Mouse (Mus musculus) urinary bladder, postnatal 14 days (tissue): Measurements from ENCODE around the gene Nxnl2.

Experiments used
- DNase-seq: peaks from one replicate; pipeline ENCODE4 v3.0.0; 2021; ENCODE audit warnings: low spot score

Nxnl2 gene

DNA sequence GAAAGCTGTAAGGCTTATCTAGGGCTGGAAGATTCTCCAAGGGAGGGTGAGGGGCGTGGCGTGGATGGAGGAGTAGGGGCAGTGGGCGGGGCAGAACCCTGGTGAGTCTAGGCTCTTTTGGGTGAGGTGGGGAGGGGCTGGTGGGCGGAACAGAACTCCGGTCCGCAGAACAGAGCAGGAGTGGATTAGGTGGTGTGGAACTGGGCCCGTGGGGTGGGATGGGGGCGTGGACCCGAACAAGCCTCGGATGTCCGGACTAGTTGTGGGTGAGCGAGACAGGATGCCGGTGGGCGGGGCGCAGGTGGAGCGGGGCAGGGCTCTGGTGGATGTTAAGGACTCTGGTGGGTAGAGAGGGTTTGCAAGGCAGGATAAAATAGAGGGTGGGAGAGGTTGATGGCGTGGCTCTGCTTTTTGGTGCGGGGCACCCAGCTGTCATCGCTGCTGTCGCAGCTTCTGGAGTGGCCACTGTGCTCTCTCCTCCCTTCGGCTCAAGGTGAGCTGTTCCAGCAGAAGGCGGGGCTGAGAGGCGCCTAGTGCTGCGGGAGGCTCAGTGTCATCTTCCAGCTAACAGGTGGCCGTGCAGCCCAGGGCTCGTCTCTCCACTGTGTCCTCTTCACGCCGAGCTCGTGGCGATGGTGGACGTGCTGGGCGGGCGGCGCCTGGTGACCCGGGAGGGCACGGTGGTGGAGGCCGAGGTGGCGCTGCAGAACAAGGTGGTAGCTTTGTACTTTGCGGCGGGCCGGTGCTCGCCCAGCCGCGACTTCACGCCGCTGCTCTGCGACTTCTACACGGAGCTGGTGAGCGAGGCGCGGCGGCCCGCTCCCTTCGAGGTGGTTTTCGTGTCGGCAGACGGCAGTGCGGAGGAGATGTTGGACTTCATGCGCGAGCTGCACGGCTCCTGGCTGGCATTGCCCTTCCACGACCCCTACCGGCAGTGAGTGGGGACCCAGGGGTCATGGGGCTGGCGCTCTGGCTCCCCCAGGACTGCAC is at the start of gene Nxnl2:
Gene Nxnl2 (plus strand): TSS at position 332 of the 990 bp plus-strand sequence.
- peak; percentile 72 for DNase-seq

DNA sequence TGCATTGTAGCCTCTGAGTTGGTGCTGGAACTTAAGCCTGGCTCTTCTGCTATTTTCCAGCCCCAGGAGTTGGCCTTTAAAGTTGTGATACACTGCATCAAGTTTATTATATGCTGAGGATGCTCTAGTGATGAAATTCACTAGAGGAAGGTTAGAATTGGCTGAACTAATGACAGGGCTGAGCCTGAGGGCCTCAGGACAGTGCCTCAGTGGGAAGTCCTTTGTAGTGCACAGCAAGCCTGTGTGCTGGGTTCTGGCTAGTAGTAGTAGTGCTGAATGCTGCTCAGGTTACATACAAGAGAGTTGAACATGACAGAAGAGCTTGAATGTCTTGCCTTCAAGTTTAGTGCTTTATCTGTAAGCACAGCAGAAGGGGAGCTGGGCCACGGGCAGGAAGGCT is 48.9 kb upstream of the Nxnl2 start:
- no peak for DNase-seq

DNA sequence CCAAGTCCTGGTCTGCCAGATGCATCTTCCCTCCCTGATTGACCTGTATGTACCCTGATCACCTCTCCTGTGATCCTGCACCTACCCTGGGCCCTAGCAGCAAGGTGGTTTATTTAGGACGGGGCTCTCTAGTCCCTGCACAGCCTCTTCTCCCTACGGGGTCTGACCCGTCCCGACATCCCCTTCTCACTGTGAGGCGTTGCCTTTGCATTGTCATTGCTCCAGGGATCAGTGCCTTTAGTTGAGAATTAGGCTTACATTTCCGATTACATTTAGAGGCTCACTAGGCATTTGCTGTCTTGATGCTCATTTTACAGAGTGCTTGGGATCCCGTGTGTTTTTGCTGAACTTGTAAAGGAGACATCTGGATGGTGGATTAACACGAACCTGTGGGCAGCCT is 48.1 kb upstream of the Nxnl2 start:
- no peak for DNase-seq

DNA sequence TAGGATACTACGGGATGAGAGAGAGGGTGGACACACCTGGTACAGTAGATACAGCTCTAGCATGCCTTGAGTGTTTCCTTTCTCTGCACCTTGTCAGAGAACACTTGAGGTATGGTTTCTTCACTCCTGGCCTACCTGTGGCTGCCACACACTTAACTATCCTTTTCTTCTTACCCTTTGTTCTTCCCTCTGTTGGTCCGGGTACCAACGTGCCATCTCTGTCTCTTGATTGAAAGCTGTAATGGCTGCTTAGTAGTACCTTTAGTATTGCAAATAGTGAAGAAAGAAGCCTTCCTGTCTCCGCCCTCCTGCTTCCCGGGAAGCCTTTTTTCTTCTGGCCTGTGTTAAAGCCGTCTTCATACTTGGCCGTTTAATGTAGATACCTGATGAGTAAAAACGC is 45.5 kb upstream of the Nxnl2 start:
- DNase-seq = no peak

DNA sequence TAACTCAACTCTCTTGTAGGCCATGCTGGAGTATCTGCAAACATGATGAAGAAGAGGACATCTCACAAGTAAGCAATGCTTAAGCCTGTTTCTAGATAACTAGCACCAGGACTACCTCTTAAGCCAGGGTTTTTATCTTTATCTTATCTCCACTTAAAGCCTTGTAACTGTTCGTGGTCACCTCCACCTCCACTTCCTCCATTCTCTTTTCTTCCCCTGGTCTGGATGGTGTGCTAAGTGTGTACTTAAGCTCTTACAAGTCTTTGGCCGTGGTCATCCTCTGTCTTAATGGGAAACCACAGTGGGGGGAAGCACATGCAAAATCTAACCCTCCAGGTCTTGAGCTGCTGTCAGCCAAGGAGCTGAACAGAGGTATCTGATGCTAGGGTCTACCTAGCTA is 42.9 kb upstream of the Nxnl2 start:
- no peak for DNase-seq

DNA sequence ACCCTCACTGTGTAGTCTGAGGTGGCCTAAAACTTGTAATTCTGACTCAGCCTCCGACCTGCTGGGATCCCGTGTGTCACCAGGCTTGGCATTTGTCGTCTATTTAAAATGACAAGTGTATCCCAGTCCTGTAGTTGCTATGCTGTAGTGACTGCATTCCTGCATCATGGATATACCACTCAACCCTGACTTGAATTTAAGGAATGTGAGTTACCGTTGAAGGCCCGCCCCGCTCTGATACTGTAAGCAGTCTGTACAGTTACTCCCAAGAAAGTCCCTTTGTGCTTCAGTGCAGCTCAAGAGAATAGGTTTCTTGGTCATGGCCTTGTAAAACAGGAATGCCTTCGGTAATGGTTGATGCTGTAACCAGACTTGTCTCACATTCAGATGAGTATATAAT is 42.4 kb upstream of the Nxnl2 start:
- DNase-seq = no peak

DNA sequence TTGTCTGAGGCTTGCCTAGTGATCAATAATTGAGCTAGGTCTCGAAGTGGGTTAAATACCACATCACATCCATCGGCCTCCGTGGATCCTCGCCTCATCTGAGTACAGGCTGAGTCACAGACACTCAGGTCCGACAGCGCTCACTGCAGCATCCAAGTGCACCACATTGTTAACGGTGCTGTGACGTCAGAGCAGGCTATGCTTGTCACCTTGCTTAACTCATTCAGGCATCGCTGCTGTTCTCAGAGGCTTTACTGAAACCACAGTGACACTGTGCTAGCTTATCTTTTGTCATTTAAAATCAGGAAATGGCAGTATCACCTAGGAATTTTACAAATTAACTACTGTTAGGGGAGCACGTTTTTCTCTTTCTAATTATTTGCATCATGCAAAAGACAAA is 39.6 kb upstream of the Nxnl2 start:
- DNase-seq = no peak

DNA sequence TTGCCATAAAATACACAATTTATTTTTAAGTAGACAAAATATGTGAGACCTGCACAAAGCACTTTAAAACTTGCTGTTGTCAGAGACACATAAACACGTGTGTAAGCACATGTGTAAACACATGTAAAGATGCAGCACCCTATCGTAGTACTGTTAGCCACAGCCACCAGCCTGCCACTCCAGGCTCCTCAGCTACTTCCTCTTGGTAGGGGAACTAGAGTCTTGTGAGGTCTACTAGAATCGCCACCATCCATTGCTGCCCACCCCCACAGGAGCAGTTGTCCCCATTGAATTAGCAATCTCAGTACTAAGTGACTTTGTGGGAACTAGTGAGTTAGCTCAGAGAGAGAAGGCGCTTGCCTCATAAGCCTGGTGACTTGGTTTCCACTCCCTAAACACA is 34.5 kb upstream of the Nxnl2 start:
- no peak for DNase-seq

DNA sequence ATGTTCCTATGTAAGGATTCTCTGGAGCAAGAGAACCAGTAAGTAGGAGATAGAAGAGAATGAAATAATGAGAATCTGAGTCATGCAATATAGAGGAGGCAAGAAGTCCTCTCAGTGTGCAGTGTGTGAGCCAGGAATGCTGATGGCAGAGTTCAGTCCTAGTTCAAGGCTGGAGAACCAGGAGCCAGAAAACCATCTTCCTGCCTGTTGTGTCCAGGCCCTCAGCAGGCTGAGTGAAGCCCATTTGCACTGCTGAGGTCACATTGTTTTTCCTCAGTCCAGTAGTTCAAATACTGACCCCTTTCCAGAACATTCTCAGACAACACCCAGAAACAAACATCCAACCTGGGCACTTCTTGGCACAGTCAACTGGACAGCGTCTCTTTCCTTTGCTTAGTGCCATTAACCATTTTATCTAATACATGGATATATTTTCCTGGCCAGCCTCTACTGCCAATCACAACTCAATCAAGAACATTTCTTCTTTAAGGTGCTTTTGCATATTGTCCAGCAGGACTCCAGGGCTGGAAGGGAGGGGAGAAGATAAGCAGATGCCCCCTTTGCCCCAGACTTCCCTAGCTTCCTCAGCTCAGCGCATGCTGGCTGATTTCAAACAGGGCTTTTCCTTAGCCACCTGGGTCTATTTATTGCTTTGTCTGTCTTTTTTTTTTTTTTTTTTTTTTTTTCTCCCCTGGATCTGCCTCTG is 33.7 kb upstream of the Nxnl2 start:
- DNase-seq = no peak

DNA sequence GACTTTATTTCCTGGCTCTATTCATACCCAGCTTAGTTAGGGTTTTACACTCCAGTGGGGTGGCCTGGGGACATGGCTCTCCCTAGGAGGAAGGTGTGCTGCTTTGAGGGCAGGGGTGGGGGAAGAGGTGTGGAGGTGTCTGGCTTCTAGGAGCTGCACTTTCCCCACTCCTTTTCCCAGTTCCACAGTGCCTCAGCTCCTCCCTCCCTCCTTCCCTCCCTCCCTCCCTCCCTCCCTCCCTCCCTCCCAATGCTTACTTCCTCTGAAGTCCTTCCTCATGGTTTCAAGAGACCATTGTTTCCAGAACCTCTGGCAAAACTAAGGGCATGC is 33.2 kb upstream of the Nxnl2 start:
- no peak for DNase-seq

DNA sequence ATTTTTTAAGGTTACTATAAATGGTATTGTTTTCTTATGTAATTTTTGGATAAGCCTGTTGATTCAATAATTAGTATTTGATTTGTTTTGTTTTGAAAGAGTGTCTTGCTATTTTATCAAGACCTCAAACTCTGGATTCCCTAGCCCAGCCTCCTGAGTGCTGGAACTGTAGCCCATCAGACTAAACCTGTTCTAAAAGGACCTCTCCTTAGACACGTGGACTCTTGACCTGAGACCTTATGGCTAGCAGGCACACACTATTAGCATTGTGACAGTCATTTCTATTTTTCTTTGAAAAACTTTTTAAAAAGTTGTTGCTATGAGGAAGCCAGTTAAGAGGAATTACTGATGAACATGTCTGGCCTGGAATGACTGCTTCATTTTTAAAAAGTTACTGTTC is 23.7 kb upstream of the Nxnl2 start:
- no peak for DNase-seq

DNA sequence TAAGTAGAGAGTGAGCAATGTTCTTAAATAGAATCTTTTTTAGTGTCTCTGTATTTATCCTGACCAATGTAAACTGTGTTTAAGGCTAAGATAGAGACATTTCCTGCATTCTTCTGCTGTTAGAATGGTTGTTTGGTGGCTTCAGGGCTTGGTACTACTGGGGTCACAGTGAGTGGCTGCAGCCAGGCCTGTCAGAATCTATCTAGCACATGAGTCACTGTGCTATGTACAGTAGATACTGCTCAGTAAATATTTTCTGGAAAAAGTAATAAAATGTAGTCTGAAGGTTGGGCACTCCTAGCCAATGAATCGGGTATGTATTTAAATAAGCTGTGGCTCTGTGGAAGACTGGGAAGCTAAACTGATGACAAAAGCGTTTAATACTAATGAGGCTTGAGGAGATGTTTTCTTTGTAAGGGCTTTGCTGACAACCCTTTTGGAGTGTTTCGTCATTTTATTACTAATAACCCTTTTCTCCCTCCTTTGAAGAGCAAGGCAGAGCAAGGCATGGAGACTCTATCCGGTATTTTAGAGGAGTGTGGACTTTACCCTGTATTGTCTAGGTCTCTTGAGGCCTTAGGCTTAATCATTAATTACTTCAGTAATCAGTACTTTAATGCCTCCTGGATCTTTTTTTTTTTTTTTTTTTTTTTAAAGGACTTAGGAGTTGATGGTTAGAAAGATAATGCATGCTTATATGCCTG is 17.7 kb upstream of the Nxnl2 start:
- no peak for DNase-seq

DNA sequence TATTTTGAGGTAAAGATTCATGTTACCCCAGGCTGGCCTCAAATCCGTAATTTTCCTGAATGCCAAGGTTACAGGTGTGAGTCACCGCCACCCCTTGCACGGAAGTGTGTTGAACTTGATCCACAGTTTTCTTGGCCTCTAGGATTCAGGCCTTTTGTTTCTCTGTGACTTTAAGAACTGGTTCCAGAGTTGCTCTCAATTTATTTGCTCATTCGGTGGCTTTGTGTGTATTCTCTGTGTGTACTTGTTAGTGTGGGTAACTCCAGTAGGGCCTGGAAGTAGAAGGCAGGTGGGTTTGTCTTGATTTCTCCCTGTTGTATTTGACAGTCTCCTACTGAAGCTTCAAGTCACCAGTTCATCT is 17.2 kb upstream of the Nxnl2 start:
- DNase-seq = no peak

DNA sequence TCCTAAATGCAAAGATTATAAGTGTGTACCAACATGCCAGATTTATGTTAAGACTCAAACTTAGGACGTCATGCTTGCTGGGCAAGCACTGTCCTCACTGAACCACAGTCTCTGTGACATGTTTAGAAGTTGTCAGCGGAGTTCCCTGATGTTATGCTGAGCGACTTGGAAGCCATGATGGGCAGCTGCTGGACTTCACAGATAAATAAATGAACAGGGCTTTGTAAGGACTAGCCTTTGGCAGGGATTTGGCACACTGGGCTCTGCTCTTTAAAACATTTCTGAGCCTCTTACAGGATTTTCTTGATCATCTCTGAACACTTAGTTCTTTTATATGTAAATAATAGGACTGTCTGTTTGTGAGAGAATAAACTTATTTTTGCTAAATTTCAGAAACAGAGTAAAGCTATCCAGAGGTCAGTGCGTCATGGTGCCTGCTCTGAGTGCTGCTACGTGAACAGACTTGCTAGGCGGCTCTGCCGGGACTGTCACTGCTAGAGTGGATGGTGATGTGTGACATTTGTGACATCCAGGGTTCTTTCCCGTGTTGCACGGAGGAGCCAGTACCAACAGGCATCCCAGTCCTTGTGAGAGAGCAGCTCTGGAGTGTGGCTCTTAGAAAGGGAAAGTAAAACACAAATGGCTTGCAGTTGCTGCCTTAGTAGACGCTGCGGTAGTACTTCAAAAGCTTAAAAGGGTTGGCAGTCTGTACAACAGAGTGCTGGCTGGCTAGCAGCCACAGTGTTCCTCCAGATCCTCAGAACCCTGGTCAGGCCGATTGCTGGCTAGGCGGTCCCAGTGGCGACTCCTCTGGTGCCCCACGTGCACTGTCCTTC is 15.4 kb upstream of the Nxnl2 start:
- no peak for DNase-seq

DNA sequence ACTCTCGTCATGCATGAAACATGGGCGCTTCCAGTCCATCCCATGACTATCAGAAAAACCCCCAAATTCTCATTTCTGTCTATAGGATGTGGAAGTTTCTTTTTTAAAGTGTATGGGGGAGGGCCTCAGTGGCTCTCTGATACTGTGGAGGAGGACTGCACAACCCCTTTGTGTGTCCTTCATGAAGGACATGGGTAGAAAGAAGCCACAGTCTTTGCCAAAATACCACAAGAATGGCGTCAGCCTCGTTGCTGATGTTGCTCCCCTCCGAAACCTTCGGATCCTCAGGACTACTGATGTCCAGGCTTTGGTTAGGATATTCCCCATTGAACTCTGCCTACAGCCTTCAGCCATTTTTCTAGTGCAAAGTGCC is 14.8 kb upstream of the Nxnl2 start:
- no peak for DNase-seq

DNA sequence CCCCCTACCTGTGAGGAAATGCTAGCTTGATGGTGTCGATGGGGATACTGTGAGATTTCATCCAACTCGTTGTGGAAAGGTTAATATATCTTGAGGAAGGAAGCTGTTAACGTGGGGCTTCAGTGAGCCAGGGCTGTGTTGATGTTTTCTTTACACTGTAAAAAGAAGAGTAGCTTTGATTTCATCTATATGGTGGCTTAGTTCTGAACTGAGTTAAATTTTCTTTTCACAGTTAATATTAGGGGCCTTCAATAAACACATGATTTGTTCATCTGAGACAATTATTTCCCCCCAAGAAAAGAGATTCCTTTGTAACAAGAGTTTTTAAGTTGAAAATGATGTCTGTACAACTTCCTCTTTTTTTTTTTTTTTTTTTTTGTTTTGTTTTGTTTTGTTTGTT is 13.5 kb upstream of the Nxnl2 start:
- DNase-seq = no peak

DNA sequence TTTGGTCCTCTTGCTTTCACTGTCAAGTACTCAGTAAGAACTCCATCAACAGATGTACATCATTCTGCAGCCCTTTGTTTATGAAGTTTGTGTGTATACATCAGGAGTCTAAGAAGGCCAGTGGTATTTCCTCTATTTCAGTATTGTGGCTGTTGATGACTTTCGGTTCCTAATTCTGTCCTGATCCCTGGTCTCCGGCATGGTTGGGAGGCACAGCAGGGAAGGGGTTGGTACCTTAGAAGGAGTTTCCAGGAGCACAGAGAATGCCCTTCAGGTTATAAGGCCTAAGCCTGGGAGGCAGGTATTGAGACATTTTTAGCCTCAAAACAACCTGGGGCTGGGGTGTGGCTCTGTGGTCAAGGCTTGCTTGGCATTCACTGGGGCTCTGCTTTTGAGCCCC is 9.2 kb upstream of the Nxnl2 start:
- no peak for DNase-seq

DNA sequence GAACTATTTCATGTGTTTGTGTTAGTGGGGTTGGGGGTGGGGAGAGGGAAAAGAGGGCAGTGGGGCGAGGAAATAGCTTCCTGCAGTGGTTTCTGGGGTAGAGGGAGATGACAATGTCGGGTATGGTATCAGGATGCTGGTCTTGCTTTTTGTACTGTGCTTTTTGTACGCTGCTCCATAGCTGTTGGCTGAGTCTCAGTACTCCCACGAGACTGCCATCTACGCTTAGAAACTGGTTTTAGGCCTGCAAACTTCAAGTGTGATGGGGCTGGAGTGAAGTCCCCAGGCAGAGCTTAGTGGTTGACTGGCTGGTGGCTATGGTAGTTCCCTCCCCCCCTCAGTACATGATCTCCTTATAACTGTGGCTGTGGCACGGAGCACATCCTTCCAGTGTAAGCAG is 8.6 kb upstream of the Nxnl2 start:
- DNase-seq = no peak

DNA sequence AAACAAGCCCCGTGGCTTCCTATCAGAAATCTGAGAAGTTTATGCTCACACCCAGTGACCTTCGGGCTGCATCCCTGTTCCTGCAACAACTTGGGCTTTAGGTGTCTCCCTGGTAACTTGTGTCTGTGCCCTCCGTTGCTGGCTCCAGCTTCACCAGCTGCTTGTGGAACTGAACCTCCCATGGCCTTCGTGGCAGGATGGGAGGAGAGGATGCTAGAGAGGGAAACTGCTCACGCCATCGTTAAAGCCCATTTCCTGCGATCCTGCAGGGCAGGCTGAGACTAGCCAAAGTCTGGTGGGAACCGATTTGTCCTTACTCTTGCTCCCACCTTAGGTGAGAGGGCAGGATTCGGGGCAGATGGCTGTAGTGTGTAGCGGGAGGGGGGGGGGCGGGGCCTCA is 4.1 kb upstream of the Nxnl2 start:
- no peak for DNase-seq

DNA sequence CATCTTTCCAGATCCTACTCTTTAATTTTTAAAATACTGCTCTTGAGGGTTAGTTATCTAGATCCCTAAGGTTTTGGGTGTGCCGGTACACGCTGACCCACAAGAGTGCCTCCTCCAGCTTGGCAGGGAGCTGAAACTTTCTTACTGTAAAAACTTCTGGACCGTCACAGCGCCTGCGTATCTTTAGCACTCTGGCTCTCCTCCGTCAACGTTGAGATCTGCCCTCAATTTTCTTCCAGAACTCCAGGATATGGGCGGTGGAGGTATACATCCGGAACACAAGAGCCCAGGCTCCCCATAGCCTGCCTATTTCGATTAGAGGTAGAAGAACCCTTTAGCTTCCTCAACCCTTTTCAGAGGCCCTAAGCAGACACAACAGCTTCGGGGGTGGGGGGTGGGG is 607 bp upstream of the Nxnl2 start:
- DNase-seq = peak; percentile 29

DNA sequence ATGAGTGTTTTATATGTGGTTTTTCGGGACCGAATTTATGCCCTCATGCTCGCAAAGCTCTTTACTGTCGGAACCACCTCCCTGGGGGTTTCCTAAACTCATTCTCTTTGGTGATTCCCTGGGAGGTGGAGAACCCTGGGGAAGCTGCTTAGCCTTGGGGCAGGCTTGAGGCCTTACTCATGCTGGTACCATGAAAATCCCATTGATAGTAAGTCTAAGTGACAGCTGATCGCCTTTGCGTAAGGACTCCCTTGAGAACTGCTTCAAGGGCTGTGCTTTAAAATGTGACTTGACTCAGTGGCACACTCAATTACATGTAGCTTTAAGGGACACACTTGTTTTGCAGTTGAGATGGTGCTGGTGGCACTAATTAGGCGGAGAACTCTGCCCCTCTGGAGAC is 1.8 kb downstream of the Nxnl2 start:
- DNase-seq = no peak

DNA sequence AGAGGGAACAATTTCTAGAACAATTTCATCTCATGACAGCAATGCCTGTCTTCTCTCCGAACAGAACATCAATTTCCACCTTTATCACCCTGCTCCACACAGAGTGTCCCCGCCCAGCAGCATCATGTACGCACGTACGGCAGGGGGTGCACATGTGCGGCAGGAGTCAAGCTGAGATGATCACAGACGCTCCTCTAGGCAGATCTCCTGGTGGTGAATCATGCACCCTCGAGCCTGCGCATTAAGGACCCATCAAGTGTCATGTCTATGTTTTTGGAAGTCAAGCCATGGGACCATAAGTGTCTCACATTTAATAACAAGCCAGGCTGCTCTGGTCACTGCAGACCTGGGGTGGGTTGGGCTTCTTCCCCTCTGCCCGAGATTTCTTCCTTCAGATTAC is 8.1 kb downstream of the Nxnl2 start:
- no peak for DNase-seq
